Mouse (Mus musculus) liver, adult 2 months (tissue): Measurements from ENCODE around the gene Olig1.

ENCODE experiments used
- CTCF ChIP-seq: fragments of 200-500 bp; IDR thresholded peaks from 2 replicates; pipeline ENCODE4 v1.5.1; 2011; ENCODE audit warnings: low read depth, low read length, control low read depth
- POLR2A ChIP-seq: fragments of 200-500 bp; IDR thresholded peaks from 2 replicates; pipeline ENCODE4 v1.6.1; 2011; ENCODE audit warnings: low read length, control low read depth; ENCODE audit not compliant: insufficient read depth; ENCODE audit errors: extremely low read depth

DNA sequence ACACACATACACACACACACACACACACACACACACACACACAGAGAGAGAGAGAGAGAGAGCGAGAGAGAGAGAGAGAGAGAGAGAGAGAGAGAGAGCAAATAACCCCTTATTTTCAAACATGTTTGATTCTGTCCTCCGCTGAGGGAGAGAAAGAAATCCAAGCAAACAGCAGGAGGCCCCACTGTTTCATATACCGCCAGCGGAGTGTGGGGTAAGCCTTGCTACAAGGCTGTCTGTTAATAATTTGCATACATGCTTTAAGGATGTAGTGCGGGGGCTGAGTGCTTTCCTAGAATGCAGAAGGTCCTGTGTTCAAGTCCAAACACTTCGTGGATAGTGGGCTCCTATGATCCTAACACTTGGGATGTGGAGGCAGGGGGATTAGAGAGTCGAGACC, 43.3 kb downstream of the Olig1 start:
- TF ChIP-seq CTCF (no peak), POLR2A (no peak)
